Mouse (Mus musculus): ENCODE measurements around the gene Fadd. TPM values are rescaled to one million over a fixed set of nuclear protein-coding genes. Genes with fewer than 3 reads are reported as not detected.

Gene Fadd
- total RNA-seq, 1 experiment from 2014 or later = 17.1 TPM

DNA sequence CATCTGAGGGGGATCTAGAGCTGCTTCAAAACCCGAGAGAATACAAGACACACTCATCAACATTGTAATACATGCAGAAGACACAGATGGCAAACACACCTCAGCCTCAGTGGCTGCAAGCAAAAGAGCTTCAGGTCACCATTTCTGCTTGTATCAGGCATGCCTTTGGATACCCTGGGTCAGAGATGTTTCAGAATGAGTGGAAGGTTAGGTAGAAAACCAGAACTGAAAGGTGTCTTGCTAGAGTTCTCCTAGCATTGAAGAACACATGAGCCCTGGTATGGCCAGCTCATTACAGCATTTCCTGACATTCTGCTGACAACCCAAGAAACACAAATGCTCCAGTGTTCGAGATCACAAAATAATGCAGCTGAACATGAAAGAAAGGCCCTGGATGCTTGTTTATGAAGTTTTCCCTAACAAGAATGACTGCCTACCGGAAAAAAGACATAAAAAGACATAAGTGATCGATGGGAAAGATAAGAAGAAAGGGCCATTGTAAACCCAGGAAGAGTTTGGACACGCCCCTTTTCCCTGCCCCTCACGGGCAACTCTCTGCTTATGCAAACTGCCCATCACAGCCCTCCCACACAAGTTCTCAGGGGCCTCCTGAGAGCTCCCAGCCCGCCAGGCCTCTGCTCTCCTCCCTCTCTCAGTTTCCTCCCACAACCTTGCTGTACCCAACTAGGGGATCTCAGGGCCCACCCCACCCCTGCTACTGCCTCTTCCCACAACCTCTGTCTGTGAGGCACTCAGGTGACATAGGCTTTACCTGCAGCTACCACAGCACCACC is 50.5 kb downstream of the Fadd start:
- DNase-seq = no peak

DNA sequence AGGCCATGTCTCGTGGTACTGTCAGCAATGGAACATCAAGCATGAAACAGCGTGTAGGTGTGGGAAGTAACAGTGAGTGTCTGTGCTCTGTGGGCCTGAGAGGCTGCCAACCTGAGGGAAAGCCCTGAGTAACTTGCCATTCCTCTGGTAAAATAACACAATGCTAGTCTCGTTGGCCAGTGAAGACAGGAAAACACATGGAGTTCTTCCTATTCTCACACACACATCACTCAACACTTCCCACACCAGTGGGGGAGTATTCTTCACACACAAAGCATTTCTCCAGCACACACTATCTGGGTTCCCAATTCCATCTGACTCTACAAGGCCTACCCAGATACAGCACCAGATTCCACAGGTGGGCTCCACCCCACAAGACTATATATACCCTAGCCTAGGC is 52.4 kb downstream of the Fadd start:
- DNase-seq = no peak

DNA sequence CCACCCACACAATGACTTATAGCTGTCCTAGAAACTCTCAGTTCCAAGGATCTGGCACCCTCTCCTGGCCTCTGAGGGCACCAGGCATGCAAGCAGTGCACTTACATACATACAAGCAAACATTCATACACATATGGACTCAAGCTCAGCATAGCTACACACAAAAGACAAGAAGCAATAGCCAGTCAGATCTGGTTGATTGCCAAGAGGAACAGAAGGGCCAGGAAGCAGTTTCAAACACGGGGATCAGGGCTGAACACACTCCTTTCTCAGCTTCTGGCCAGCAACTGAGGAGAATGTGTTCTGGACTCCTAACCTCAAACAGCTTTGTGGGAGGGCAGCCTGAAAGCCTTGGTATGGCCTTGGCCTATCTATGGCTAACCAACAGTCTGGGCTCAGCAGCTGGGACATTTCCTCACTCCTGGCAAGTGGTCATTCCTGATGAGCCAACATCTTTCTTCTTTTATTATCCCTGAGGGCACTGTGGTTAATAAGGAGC is 54.5 kb downstream of the Fadd start:
- DNase-seq = peak; percentile 39

Other genes with a start within 250 kb of the Fadd start
- gene Cttn, start 111.5 kb downstream of the Fadd start, total RNA-seq (2021) = 218 and 274 TPM in 2 replicates
- gene Ppfia1, start 28.7 kb downstream of the Fadd start, total RNA-seq (2021) = 61.7 and 66.6 TPM in 2 replicates
- 18.6 and 25.4 TPM in 2 replicates for gene Ano1, start 169.5 kb upstream of the Fadd start, total RNA-seq (2021)

Data from adrenal gland, postnatal 25 days (tissue).